Mouse (Mus musculus) embryo, embryonic 10 days (tissue): ENCODE results near the gene Adam33.
"Not testable (repeated sequence)": the region's sequence is repeated elsewhere in the genome, so short reads cannot be mapped to it uniquely, and the experiment has no call there.

Experiments
- DNase-seq: peaks from one replicate; pipeline ENCODE4 v3.0.0-alpha.2; 2015; ENCODE audit warnings: low spot score

Gene Adam33

DNA sequence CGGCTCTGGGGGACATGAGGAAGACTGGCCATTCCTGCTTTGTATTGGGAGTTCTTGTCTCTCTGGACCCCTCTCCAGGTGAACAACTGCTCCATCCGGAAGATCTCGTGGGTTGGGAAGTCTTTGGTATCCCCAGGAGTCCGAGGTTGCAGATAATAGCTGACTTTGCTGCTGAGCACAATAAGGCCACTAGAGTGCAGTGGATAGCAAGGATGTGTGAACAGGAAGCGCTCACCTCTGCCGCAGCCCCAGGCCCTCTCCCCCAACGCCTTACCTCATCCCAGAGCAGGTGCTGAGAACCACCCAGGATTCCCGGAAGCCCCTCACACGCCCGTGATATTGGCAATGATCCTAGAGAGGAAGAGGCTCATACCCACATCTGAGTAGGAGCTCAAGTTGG, 7.4 kb downstream of the Adam33 start:
- DNase-seq, result peak; percentile 77

DNA sequence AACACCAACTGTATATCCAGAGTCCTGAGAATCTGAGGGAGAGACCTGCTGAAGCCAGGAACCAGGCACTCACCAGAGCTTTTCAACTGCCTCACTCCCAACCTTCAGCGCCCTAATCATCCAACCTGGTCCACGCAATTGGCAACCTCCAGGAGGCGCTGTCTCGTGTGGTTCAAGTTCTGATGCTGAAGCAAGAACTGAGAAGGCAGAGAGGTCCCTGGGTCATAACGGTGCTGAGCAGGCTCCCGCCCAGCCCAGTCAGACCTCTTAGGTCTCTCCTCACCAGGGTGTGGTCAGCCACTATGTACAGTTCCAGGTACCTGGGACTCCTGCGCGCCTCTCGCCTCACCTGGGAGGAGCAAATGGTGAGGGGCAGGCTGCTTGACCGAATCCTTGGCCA, 8.0 kb downstream of the Adam33 start:
- peak; percentile 83 for DNase-seq

DNA sequence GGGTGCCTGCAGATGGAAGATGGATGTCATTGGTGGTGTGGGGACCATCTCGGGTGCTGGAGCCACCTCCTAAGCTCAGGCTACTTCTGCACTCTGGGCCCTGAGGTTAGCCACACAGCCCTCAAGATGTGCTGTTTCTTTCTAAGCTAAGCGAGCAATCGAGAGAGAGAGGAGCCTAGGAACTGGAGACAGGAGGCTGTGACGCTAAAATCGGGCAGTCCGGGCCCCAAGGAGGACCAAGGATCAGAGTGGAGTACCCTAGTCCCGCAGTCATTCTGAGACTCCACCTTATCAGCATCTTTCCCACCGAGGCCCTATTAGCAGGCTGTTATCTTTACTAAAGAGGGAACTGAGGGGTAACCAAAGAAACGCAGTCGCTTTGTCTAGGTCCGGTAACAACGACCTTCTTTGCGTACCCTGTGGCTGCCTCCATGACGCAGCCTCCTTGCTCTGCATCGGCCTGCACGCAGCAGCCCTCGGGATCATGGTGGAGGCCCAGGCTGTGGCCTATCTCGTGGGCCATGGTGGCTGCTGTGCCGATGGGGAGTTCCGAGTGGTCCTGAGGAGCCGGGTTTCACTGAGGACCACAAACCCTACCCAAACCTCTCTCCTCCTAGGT, 8.9 kb downstream of the Adam33 start:
- DNase-seq, result no peak

DNA sequence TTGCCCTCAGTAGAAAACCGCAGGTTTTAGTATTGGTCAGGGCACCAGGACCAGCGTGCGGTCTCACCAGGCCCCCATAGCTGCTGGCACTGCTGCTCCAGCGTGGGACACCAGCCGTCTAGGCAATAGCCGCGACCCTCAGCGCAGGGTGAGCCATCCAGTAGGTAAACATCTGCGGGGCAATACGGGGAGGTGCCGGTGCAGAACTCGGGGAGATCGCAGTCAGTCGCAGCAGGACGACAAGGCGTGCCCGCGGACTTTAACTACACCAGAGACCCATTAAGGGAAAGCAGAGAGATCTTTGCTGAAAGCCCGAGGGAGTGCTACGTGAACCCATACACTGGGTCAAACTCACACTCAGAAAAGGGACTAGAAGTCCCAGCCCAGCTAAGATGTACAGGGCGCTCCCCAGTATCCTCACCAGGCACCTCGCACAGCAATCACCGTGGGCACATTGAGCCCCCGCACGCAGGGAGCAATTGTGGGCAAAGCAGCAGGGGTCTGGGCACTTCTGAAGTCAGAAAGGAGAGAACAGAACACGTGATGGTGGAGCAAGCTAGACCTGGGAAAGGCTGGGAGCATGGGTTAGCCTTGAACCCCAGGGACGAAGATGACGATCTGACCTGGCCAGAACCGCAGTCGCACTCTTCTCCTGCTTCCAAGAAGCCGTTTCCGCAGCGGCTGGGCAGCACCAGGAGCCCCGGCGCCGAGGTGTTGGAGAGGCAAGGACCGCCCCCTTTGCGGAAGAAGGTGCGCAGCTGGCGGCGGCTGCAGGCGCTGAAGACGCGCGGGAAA, 9.6 kb downstream of the Adam33 start:
- peak; percentile 58 for DNase-seq

DNA sequence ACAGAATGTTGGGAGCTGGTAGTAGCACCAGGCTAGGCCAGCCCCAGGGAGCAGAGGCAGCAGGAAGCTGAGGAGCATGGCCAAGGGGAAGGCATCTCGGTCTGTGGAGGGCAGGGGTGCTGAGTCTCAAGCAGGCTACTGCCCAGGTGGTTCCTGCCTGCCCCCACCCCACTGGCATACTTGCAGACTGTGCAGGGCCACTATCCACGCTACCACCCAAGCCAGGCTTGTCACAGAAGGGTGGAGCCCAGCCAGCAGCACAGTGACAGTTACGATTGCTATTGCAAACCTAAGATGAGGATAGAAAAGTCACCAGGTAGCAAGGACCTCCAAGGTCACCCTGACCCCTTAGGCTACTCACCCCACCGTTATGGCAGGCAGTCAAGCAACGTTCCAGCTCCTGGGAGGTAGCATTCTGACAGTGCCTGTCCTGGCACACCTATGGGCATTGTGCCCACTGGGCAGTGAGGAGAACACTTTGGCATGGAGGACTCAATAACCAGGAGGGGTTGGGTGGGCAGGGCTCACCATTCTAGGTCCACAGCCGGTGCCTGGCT, 10.7 kb downstream of the Adam33 start:
- no peak for DNase-seq

DNA sequence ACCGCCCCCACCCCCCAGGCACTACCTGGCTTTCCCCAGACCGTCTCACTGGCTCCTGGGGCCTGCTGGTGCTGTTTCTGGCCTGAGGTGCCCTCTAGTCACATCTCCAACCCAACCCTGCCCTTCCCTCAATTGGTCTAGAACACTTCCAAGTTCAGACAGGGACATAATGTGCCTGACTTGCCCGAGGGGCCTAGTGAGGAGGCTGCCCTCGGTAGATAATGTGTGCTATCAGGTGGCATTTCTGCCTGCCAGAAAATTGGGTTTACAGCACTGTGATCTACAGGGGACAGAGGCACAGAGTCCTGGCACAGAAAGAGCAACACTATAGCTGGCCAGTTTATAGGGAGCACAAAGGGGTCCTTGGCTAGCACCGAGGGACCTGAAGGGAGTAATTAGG, 11.6 kb downstream of the Adam33 start:
- DNase-seq, result no peak

DNA sequence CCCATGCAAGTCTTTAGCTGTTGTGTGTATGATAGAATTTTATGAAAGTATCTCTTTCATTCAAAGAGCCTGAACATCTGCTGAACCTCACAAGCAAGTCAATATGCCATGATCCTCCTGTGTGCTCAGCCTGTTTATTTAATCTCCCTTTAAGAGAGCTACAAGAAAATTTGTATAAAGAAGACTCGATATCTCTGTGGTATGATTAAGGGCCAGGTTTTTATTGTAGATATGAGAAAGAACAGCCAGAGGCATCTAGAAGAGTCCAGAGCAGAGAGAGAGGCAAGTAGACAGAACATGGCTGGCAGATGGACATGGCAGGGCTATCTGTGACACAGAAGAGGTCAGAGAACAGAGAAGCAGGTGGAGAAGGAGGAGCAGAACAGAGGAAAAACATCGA, 17.6 kb downstream of the Adam33 start:
- DNase-seq, result no peak

DNA sequence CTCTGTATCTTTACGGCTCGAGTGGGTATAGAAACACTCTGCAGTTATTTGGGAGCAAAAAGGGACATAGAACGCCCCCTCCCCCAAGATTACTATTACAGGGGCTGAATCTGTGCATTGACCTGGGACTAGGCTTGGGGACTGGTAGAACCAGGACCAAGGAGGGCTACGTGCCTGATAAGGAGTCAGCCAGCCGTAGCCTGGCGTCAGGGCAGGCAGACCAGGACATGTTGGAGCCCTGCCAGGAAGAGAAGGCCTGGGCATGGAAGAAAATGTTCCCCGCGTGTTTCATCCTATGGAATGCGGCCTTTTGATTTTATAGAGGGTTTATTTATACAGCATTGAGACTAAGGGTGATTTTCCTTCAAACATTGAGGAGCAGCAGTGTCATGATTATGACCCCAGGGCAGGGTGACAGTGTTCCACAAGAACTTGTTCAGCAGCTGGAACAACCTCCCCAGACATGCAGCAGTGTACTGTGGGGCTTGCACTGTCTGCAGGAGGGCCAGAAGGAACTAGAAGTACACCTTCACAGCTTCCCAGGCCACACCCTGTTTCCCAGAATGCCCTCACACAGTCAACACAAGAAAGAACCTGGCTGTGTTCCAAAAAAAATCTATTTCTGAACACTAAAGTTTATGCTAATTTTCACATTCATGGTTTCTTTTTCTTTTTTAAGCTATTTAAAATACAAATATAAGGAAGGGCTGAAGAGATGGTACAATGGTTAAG, 18.5 kb downstream of the Adam33 start:
- DNase-seq, result no peak

DNA sequence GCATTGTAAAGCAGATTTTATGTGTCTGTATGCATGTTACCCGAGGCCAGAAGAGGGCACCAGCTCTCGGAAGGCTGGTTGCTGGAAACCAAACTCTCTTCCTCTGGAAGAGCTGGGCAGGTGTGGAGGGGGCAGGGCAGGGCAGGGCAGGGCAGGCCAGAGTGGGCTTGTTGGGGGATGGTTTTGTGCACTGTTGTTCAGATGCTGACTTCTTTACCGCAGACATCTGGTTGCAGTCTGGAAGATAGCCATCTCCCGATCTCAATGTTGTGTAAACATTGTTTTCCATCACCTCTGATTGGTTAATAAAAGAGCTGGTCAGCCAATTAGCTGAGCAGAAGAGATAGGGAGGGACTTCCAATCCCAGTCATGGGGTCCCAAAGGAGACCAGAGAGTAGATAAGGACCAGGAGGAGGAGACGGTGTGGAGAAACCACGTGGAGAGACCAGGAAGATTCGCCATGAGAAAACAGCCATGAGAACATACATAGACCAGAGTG, 19.2 kb downstream of the Adam33 start:
- no peak for DNase-seq

DNA sequence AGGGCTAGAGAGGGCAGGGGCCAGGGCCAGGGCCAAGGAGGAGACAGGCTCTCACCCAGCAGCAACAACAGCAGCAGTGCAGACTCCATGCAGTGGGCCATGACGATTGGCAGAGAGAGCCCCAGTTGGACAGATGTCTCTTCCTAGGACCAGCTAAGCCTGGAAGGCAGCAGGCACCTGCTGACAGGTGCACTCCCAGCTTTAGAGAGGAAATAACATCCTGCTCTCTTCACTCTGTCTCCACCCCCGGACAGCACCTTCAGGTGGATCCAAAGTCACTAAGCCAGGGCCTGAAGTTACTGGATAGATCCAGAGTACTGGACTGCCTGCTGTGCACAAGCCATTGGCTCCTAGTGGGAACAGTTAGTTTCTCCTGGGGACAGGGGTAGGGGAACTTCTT, 20.6 kb downstream of the Adam33 start, which contains the start of gene Gfra4:
Gene Gfra4 (minus strand): TSS at position 101 of the 400 bp plus-strand sequence.
- DNase-seq, result no peak

DNA sequence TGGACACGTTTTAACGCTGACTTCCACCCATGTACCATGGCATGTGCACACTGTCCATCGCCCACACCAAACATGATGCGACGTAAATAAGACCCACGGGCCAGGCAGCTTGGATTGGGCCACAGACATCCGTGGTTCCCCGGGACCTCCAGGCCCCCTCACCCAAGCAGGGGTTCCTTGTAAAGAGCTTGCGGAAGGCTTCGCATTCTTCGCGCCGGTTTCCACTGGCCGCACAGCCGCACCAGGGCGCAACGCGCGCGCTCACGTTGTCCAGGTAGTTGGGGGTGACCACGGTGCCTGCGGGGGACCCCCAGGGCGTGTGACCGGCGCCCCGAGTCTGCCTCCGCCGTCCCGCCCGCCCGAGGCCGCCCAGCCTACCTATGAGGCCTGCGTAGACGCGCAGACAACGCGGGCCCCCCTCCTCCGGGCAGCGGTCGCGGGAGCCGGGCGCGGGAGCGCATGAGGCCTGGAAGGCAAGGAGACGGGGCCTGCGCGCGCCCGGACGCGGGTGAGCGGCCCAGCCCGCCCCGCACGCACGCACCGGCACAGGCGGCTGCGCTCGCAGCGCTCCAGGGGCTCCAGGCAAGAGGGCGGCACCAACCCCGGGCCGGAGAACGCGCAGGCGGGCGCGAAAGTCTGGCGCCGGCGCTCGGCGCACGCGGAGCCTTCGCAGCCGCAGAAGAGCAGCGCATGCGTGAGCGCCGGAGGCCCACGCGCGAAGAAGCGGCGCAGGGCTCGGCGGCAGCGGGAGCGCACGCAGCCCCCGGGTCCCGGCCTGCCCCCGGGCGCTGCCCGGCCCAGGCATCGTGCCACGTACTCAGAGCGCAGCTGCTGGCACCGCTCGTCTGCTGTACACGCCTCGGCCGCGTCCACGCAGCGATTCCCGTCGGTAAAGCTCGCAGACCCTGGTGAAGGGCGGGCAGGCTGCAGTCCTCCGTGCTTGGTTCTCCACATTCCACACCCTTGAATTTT, 22.5 kb downstream of the Adam33 start:
- no peak for DNase-seq

DNA sequence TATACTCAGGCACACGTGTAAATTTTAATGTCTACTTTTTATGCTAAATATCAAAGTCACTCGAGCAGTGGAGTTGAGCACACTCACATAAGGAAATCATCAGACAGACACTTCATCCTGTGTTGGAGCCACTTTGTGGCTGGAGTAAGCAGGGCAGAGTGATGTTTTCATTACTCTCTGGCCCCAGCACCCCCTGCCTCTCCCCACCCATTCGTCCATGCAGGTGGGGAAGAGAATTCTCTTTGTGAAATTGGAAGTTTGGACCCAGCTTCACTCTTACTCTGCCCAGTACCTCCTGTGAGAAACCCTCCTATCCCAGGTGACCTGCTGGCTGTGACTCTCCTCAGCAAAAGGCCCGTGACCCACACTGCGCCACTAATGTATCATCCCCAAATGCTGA, 24.9 kb downstream of the Adam33 start:
- DNase-seq, result no peak

DNA sequence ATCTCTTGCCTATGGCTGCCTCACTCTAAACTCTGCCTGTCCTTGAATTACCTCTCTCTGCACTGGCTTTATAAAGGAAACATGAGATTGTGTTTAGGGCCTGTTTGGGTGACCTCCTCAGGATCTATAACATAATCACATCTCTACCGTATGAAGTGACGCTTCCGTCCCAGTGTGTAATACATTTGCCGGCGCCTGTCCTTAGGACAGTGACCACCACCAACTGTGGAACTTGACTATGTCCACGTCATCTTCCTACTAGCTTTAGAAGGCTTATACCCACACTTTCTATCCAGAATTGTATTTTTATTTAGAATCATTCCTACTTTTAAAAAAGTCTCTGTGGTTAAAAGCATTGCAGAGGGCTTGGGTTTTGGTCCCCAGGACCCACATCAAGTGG, 25.4 kb downstream of the Adam33 start:
- no peak for DNase-seq

DNA sequence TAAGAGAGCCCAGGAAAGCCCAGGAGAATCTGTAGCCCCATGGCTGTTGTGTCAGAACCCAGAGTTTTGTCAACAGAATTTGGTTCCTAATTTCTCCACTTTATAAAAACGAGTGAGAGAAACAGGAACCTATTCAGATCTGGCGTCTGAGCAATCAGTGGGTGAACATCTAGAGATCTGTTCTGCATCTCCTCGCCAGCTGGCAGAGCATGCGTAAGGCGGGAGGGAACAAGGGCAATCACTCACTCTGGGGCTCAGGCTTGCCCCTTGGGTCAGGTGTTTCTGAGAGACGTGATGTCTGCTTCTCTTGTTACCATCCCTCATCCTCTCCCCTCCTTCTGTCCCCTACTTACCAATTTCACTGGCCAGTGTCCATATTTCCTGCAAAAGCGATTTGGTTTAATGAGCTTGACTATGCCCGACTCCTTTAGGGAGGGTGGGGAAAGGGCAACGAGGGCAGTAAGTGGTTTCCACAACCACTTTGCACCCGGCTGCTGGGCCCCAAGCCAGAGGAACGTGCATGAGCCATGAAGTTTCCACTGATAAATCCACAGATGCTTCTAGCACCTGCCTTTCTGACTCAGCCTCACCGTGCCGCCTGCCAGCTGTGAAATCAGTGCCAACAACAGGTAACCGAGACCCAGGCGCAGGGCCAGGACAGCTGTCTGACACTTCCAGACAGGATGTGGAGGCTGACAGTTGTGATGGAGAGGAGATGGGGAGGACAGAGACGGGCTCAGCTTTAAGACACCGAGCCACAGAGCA, 26.2 kb downstream of the Adam33 start:
- DNase-seq, result no peak

DNA sequence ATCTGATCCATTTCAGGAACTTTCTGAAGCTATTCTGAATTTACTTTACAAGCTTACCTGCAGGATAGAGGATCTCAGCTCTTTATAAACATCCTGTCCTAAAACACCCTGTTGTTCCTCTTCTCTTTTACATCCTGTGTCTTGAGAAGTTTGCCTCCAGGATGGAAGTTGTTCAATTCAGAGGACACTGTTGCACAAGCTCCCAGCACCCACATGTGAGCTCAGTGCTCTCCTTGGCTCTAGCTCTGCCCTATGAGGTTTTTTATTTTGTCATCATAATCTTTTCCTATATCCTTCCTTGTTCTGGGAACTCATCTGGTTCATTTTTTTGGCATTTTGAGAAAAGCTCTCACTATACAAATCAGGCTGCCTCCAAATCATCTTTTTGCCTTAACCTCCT, 26.9 kb downstream of the Adam33 start:
- no peak for DNase-seq

DNA sequence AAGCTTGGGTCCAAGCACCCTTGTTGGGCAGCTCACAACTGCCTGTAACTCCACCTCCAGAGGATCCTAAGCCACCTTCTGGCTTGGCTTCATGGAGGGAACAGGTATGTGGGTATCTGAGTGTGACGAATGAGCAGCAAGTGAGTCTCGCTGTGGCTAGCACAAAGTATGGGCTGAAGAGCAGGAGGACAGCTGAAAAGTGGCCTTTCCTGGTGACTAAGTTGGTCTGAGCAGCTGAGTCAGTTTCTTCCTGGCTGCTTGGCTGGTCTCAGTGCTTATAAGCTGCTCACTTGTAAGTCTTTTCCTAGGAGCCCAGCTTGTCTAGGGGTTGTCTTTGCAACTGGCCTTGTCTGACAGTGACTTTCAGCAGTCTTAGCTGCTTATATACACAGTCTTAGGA, 27.3 kb downstream of the Adam33 start:
- DNase-seq, result no peak

DNA sequence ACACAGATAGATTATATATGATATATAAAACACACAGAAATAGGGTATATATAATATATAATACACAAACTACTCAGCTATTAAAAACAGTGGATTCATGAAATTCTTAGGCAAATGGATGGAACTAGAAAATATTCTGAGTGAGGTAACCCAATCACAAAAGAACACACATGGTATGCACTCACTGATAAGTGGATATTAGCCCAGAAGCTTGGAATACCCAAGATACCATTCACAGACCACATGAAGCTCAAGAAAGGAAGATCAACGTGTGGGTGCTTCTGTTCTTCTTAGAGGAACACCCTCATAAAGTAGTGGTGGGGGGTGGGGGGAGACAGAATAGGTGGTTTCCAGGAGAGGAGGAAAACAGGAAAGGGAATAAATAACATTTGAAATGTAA, 32.2 kb downstream of the Adam33 start:
- DNase-seq, result not testable (repeated sequence)

DNA sequence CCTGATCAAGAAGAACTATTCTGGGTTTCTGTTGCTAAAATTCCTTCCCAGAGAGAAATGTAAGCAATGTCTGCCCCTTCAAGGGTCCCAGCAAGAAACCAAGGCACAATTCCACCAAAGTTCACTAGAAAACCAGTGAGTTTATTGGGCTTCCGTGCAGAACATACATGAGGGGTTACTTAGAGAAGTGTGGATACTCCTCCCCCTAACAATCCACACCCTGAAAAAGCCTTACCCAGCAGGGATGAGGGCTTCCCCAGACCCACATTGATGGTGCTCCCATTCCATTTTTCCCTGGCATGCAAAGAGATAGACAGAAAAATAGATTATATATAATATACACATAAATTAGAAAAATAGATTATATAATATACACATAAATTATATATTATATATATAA, 32.6 kb downstream of the Adam33 start:
- no peak for DNase-seq

DNA sequence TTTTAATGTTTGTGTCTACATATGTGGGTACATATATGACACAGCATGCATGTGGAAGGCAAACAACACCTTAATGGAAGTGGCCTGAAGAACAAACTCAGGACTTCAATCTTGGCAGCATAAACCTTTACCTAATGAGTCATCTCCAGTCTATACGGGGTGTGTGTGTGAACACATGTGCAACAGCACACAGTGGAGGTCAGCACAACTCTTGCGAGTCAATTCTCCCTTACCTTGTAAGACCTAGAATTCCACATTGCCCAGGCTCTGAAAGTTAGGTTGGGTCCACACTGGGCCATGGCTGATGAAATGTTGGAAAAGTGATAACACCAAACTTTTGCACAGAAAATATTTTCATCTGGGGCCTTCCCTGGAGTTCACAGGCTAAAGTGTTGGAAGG, 33.1 kb downstream of the Adam33 start:
- no peak for DNase-seq

DNA sequence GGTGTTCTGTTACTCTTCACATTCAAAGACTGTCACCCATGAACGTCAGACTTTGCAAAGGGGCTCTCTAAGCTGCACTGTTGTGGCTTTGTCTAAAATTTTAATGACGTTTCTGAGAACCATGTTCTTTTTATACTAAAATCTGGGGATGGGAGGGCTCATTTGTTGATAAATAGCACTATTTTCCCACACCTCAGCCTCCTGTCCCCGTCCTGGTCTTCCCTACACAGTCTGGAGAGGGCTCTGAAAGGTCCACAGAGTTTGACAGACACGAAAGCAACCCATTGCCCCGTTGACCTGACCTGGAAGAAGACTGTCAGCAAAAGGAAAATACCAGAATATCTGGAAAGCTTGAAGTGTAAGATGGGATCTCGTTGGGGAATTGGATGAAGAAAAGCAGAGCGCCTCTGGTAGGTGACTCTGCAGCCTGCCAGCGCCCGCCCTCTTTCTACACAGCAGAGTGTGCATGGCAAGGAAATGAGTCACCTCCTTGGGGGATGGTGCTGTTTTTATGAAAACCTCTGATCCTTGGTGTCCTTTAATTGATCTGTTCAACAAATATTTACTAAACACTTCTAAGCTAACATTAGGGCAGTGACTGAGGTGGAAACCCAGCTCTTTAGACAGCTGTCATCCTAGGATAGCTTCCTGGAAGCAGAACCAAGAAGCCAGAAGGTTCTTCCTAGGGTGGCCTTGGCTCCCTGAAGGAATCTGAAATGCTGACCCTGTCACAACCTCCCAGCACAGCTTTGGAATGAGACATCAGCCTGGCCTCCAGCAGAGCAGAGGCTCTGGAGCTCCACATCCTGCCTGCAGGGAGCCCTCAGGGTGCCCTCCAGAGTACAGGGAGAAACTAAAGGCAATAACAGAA, 34.3 kb downstream of the Adam33 start:
- DNase-seq, result no peak
